Mouse (Mus musculus): ENCODE measurements at regions not wholly inside any gene's neighbourhood (a gene's known extent, or its start where the extent isn't known, plus 50 kb on each side); places are given as distances from the start of the nearest gene placed in this dataset.

DNA sequence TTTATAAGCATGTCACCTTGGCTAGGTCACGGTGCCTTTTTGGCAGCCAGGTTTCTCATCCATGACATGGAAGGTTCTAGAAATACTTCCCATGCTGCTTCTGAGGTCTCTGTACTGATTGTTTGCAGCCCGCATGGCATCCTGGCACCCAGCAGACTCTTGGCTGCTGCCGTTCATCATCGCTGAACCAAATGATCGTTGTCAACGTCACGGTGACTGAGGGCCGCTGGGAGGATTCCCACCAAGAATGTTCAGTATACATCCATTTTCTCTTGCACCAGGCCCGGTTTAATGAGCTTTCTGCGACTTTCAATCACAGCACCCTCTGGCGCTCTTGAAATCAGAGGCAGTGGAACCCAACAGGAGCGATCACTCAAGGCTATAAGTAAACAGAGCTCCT, 448.1 kb downstream of the Cdh26 start:
- intact Hi-C loops (cut with DNase I; ENCODE audit: low total_unique reads) = no loop called here
- DNase-seq = no peak

DNA sequence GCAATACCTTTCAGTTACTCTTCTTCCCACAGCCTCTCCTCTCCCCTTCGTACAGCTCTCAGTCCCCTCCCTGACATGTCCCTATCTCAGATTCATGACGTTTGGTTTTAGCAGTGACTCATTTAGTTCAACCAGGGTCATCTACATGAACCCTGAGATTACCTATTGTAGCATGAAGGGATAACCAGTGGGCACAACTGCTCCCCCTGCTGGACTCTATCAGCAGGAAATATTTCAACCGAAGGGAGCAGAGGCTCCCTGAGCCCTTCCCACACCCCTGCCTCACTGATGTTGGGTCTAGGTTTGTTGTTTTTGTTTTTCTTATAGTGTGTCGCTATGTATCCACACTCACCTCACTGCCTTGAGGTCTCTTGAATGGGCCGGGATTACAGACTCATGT, 455.4 kb downstream of the Cdh26 start:
- no peak for DNase-seq
- intact Hi-C loops (cut with DNase I; ENCODE audit: low total_unique reads) = no loop called here

DNA sequence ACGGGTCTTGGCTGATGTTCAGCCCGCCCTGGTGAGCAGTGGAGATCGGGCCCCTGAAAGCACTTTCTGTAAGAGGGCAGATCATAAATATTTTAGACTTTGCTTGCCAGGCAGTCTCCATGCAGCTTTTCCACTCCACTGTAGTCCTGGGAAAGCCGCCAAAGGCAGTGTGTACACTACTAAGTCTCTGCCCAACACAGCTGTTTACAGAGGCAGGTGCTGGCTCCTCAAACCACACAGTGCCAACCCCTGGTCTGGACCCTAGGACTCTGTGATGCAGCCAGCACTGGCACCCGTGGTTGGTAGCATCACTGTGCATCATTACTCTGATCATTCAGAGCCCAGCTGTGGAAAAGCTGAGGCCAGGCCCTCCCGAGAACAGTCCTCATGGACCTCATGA, 458.4 kb downstream of the Cdh26 start:
- peak; percentile 18 for DNase-seq
- intact Hi-C loops (cut with DNase I; ENCODE audit: low total_unique reads) = no loop called here

DNA sequence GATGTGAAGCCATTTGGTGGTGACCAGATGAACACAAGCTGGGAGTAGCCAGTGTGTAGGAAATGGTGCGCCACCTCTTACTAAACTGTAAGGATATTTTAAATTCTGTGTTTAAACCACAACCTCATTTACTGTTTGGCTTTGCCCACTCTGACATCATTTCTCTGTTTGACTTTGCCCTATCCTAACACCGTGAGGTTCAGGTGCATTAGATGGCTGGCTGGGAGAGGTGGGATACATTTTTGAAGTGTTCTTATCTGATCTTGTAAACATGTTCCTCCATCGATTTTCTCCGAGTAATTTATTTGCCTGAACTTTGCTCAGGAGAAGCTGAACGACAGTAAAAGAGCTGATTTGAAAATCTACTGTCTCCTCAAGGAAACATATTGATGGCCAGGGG, 472.1 kb downstream of the Cdh26 start:
- intact Hi-C loops (cut with DNase I; ENCODE audit: low total_unique reads) = no loop called here
- no peak for DNase-seq

DNA sequence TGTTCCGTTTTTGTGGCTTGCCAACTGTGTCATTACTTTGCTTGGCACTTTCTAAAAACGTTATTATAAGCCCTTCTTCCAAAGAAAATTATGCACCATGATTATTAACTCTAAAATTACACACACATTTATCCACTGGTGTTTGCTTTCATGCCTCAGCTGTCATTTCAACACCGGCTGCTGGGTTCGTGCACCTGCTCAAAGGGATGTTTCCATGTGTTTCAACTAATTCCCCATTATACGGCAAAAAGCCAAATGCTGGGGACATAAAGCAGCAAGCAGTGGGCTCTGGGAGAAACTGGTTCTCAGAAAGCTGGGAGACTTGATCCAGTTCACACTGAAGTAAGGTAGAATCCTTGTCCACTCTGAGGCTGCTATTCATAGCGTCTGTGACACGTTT, 479.0 kb downstream of the Cdh26 start:
- intact Hi-C loops (cut with DNase I; ENCODE audit: low total_unique reads) = no loop called here
- DNase-seq = no peak

DNA sequence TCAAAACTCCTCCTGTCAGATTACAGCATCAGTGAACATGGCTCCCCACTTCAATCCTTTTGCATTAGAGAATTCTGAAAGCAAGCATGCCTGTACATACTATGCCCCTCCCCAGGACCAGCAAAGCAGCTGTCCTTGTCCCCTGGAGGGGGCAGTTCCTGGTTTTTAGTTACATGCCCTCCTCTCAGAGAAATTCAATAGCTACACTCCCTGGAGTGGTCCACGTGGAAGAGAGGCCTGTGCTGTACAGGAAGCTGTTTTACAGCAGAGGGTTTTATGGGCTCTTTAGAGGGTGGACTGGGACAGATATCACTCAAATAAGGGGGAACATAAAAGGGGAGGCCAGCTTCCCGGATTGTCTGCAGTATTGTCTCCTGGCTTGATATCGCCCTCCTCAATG, 481.3 kb downstream of the Cdh26 start:
- no peak for DNase-seq
- intact Hi-C loops (cut with DNase I; ENCODE audit: low total_unique reads) = no loop called here

DNA sequence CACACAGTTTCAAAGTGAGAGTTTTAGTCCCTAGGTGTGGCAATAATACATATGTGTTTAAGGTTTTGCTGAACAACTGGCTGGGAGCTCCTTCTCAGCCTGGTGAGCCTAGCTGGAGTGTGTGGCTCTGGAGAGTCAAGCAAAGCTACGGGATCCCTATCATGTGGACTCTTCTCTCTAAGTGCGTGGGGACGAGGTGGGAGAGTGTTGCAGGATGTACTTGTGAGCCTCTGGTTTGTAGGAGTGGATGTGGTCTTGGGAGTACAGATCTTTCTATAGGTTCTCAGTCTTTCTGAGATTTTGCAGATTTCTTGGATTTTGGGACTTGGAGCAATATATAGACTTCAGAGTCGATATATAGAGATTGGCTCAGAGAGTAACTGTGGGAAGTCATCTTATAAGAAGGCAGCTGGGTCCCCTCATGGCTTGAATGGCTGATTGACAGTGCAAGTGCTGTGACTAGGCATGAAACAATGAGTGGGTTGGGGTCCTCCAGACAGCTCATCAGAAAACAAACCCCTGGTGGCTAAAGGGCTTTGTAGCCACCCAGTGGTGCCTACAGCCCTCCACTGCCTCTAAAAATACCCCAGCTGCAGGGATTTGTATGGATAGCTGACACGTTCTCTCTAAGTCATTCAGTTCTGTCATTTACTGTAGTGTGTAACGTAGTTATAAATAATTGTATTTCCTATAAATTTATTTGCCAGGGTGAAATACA, 486.1 kb downstream of the Cdh26 start:
- DNase-seq = no peak
- intact Hi-C loops (cut with DNase I; ENCODE audit: low total_unique reads) = no loop called here

DNA sequence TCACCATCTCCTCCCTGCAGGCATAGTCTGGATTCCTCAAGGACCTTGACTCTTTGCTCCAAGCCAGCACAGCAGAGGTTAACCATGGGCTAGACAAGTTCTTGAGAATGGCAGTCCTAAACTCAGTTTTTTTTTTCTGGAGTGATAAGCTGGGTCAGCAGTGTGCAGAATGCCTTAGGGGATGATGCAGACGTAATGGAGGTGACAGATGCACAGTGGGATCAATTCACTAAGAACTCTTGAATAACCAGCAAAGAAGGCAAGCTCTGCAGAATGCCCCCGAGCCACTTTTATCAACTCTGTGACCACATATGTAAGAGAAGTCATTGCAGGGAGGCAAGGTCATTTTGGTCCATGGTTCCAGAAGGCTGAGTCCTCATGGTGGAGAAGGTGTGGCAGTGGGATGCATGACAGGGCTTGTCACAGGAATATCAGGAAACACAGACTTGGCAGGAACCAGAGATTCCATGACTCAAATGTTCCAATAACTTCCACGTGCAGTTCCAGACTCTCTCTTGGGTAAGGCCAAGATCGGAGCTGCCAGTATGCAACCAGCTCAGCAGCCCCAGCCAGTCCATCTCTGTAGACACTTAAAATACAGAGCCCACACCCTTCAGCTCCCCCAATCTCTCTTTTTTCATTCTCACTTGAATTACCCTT, 494.3 kb downstream of the Cdh26 start:
- no peak for DNase-seq
- intact Hi-C loops (cut with DNase I; ENCODE audit: low total_unique reads) = no loop called here

DNA sequence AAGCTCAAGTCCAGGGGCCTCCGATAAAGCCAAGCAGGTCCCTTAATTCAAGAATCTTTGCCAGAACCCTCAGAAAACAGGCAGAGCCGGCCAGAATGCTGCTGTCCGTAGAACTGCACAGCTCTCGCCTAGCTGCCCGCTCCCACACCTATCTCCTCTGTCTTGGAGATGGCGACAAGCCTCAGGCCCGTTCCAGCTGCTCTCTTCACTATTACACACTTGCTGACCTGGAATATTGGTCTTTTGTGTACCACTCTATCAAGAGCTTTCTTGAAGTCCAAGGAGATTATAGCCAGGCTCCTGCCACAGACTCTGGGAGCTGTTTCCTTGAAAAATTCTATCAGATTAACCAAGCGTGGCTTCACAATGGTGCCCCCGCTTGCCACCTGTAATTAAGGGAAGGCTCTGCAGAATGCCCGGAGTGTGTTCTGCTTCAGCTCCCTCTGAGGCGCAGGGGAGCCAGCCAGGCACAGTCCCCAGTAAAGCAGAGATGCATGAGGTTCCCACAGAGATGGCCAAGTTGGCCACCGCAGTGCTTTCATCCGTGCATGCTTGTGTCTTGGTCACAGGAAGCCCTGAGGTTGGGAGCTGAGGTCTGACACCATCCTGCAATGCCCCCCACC, 496.8 kb downstream of the Cdh26 start:
- no peak for DNase-seq
- intact Hi-C loops (cut with DNase I; ENCODE audit: low total_unique reads) = no loop called here

DNA sequence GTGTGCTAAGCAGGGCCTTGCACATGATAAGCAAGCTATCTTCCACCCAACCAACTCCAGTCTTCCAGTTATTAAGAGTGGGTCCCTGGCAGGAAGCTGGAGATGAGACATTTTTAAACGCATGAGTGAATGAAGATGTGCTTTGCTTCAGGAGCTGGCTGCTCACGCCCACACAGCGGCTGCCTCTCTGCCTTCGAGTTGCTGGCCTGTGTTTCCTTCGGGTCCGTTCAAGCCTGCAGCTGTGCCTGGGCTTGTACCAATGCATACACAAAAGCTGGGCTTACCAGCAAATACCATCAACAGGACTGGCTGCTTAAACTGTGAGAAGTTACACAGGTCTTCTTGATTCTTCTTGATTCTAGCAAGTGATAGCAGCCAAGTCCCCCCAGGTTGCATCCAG, 498.7 kb downstream of the Cdh26 start:
- DNase-seq = no peak
- intact Hi-C loops (cut with DNase I; ENCODE audit: low total_unique reads) = no loop called here

DNA sequence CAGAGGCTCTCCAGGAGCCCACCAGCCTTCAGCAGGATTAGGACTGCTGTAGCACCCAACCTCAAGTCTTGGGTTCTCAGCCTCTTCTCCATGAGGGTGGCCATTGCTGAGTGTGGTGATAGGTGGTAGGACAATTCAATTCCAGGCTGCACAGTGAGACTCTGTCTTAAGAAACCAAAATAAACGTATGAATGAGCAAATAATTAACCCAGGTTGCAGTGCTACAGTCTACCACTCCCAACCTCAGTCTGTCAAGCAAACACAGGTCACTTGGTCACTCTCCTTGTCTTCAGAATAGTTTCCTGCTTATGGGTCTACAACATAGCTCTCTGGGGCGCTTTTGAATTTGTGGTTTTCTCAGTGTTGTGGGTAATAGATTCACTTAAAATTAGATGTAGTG, 499.8 kb downstream of the Cdh26 start:
- no peak for DNase-seq
- intact Hi-C loops (cut with DNase I; ENCODE audit: low total_unique reads) = no loop called here

DNA sequence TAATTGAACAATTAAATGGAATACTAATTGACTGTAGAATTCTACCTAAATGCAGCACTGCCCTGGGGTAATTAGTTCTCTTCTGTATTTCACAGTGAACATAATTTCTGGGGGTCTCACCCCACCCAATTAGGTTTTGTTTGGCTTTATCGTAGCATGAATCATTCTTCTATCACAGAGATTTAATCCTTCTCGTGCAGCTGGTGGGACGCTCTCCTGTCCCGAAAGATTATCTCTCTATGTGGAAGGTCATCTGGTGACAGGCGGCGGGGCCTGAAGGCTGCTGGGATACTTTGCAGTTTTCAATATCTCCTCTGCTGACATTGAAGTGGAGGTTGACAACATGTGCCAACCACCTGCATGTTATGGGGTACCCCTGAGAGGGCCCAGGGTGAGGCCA, 493.8 kb upstream of the Cdh4 start:
- intact Hi-C loops (cut with DNase I; ENCODE audit: low total_unique reads) = no loop called here
- no peak for DNase-seq

DNA sequence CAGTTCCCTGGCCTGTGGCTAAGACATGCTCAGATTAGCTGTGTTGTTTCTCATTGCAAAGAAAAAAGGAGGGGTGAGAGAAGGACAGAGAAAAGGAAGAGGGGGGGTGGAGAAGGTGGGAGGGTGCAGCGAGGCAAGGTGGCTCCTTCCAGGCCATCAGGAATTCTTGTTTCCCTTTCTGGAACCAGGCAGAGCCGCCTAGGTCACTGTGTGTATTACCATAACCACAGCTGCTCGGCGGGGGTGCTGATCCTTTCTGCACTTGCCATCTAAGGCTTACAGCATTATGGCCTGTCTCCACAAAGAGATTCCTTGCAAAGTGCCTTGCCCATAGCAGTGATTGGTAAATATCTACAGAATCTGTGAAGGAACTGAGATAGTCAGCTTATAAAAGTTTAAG, 493.1 kb upstream of the Cdh4 start:
- intact Hi-C loops (cut with DNase I; ENCODE audit: low total_unique reads) = no loop called here

DNA sequence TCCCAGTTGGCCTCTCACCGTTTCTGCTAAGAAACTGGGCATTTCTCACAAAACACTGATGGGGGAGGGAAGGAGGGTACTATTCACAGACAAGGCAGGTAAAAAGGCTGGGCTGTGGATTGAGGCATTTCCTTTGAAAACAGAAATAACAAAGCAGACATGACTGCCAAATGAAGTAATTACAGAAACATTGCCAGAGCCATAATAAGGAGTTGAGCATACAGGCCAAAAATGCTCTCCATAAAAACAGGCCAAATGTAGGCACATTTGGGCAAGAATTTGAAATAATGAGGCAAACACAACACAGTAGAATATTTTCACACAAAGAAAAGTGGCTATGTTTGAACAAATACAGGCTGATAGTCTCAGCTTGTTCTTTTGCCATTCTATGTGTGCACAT, 491.9 kb upstream of the Cdh4 start:
- intact Hi-C loops (cut with DNase I; ENCODE audit: low total_unique reads) = no loop called here
- DNase-seq = no peak

More for the DNA sequence above, 493.1 kb upstream of the Cdh4 start:
- DNase-seq = no peak

DNA sequence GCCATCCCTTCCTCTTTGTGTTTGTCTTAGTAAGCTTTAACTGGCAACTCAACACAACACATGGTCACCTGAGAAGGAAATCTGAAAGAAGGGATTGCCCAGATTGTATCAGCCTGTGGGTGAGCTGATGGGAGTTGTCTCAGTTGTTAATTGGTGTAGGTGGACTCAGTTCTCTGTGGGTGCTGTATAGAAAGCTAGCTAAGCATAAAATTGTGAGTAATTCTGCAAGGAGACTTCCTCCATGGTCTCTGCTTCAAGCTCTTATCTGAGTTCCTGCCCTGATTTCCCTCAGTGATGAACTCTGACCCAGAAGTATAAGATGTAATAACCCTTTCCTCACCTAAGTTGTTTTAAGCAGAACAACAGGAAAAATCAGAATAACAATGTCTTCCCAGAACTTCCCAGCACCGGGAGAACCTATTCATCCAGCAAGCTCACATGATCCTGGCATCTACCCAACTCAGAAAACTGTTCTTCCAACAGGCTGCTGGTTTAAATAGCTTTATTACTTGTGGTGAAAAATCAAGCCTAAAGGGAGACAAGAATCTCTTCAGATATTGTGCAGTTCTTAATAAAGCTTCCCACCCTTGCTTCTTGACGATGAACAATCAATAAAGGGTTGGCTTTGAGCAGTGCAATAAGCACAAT, 487.7 kb upstream of the Cdh4 start:
- intact Hi-C loops (cut with DNase I; ENCODE audit: low total_unique reads) = no loop called here

DNA sequence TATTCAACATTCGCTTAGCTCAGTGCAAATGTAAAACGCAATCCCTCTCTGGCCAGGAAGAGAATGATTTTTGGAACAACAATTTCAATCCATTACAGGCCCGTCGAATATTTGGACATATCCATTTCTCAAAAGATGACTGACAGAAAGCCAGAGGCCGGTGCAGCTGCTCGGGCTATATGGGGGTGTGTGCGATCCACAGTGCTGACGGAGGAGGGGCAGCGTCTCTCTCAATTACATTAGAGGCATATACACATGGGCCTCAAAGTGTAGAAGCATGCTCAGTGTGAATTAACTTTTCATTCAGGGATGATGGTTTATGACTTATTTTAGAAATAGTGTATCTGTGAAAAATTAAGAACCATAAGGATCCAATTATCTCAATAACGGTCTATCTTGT, 483.4 kb upstream of the Cdh4 start:
- no peak for DNase-seq
- intact Hi-C loops (cut with DNase I; ENCODE audit: low total_unique reads) = no loop called here

More for the DNA sequence above, 487.7 kb upstream of the Cdh4 start:
- no peak for DNase-seq

DNA sequence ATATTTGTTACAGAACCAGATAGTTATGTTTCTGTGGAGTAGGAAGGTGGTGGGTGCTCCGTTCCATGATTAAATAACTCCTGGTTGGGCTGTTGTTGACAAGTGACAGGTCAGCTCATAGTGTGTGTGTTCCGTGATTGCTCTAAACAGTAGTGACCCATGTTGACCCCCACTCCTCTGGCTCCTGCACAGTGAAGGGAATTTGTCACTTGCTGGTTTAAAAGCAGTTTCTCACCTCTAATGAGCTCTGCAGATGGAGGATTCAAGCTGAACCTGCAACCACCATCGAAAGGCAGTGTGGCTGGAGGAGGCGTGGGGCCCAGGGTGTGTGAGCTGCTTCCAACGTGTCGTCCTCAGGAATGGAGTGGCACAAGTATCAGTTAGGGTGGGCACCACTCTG, 482.6 kb upstream of the Cdh4 start:
- DNase-seq = no peak
- intact Hi-C loops (cut with DNase I; ENCODE audit: low total_unique reads) = no loop called here

DNA sequence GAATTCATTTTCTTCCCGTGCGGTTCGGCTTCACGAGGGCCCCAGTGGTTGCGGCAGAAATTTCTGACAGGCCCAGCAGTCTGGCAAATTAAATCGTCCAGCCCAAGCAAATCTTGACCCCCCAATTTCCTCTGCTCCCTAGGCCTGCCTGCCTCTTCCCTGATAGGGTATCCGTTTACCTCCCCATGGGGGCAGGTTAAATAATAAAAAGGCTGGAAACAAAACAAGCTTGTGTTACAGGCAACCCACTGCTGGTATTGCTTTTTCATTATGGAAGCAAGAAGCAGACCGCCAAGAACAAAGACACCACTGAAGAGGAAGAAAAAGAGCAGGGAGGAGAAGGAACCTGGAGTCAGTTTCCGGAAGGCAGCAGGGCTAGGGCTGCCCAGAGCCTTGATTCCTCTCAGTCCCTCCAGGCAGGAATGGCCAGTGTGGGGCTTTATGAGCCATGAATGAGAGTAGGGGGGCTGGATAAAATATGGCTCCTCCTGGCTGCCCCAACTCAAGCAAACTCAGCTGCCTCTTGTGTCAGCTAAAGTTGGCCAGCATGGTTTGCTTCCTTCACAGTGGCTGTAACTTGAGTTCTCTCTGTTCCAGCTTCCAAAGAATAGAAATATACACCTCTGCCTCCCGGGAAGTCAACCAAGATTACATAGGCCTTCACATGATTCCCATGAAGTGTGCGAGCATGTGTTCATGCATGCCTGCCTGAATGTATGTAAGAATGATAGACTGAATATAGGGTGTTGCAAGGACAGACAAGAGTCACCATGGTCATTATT, 474.5 kb upstream of the Cdh4 start:
- intact Hi-C loops (cut with DNase I; ENCODE audit: low total_unique reads) = no loop called here
- no peak for DNase-seq

DNA sequence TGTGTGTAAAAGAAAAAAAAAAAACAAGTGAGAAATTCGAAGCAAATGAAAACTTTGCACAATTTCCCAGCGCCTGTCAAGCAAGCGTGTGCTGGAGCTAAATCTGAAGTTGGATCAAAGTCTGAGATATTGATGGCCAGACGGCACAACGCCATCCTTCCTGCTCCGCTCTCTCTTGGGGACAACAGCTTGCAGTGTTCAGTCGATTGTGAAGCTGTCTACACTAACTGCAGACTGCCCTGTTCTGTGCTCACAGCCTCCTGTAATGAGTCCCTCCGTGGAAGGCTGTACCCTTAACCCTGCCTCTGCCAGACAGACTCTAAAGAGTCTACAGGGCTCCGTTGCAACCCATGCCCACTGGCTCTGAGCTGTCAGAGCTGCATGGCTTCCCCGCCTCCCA, 472.5 kb upstream of the Cdh4 start:
- intact Hi-C loops (cut with DNase I; ENCODE audit: low total_unique reads) = no loop called here
- no peak for DNase-seq

DNA sequence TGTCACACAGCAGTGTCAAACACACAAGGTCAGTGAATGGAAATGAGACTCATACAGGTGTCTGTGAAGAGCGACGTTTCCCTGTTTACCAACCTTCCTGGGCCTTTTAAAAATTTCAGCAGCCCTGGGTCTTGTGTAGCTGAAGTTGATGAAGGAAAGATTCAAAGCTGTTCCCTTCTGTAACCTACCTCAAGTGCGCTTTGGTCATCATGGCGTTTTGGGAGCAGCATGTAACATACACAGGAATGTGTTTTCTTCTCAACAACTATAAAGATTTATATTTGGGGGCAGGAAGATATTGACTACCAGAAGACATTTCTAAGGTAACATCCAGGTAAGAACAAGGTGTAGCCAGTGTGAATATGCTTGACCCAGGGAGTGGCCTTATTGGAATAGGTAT, 466.9 kb upstream of the Cdh4 start:
- intact Hi-C loops (cut with DNase I; ENCODE audit: low total_unique reads) = no loop called here
- DNase-seq = no peak
